In genomic region chr9:69762703-69763102, GRCm38 (mm10) we compare ENCODE assay signal across 12 mouse cellular contexts. TPM values are rescaled to one million over a fixed set of nuclear protein-coding genes. Genes with fewer than 3 reads are reported as not detected.
A peak's percentile ranks its signal among the peaks of the same experiment; 100 is the strongest.
DNase-seq lines count a peak whose midpoint lies in the region; ATAC-seq and TF ChIP-seq lines count a peak whose summit lies in the region.
"Had no signal": no experiment of that assay in that cellular context is flagged by ENCODE, and none has a peak within 500 bp of the region (broad histone marks: within the 10 kb centered on the region; RNA-seq: fewer than 3 reads in every experiment).

No protein-coding gene starts in this region.

- intact Hi-C loops in heart, adult 2 months (cut with DNase I), result no loop called here

- peaks cover 41% of the 10 kb centered on the region for H3K27me3 ChIP-seq in heart, adult 2 months (ENCODE audit: control insufficient read depth, insufficient read depth, low read length)
- peaks cover 54% of the 10 kb centered on the region for H3K27me3 ChIP-seq in hindbrain, embryonic 16.5 days (replicated peaks; ENCODE audit: control insufficient read depth, insufficient read depth, low read length)
- H3K27me3 ChIP-seq in neural tube, embryonic 12.5 days (replicated peaks), result peaks cover 70% of the 10 kb centered on the region
- H3K27me3 ChIP-seq in stomach, postnatal 0 days (ENCODE audit: control insufficient read depth, insufficient read depth, low read length), result peaks cover 53% of the 10 kb centered on the region

- H3K4me2 ChIP-seq in hindbrain, embryonic 16.5 days (ENCODE audit: low read length), result peak overlapping the region; percentile 1; the same call in 1 of the 2 replicates
- peak overlapping the region; percentile 71 for H3K4me2 ChIP-seq in neural tube, embryonic 12.5 days (replicated peaks)
- no peak overlapping the region for H3K4me2 ChIP-seq in stomach, postnatal 0 days (replicated peaks; ENCODE audit: low read depth)

- H3K4me3 ChIP-seq in heart, adult 2 months, result no peak overlapping the region
- no peak overlapping the region for H3K4me3 ChIP-seq in hindbrain, embryonic 16.5 days (ENCODE audit: low read length)
- peak overlapping the region; percentile 13; the same call in 1 of the 2 replicates for H3K4me3 ChIP-seq in neural tube, embryonic 12.5 days
- no peak overlapping the region for H3K4me3 ChIP-seq in stomach, postnatal 0 days (ENCODE audit: low read depth, low read length)

- no peaks in the 10 kb centered on the region for H3K9me3 ChIP-seq in hindbrain, embryonic 16.5 days (ENCODE audit: control insufficient read depth, low read length)
- no peaks in the 10 kb centered on the region for H3K9me3 ChIP-seq in neural tube, embryonic 12.5 days
- H3K9me3 ChIP-seq in stomach, postnatal 0 days (ENCODE audit: control insufficient read depth, low read length), result no peaks in the 10 kb centered on the region

- TF ChIP-seq CTCF in heart, adult 2 months (IDR thresholded peaks at IDR 0.05), result no peak
- no peak for TF ChIP-seq CTCF in brain, embryonic 14.5 days (IDR thresholded peaks at IDR 0.05; ENCODE audit: borderline replicate concordance, extremely low read depth, insufficient read depth, insufficient read length)
- no peak for TF ChIP-seq CTCF in stomach, postnatal 0 days (IDR thresholded peaks at IDR 0.05; ENCODE audit: low read depth)

- no peak overlapping the region for H3K27ac ChIP-seq in heart, adult 2 months
- no peak overlapping the region; the same call in 1 of the 2 replicates for H3K27ac ChIP-seq in hindbrain, embryonic 16.5 days (ENCODE audit: low read depth, low read length)
- H3K27ac ChIP-seq in neural tube, embryonic 12.5 days, result no peak overlapping the region
- H3K27ac ChIP-seq in stomach, postnatal 0 days (replicated peaks), result no peak overlapping the region

- TF ChIP-seq EP300 in heart, adult 2 months (IDR thresholded peaks at IDR 0.05; ENCODE audit: insufficient read depth, low read depth, low read length), result no peak
- TF ChIP-seq EP300 in stomach, postnatal 0 days (optimal IDR thresholded peaks at IDR 0.05), result no peak

- 2% methylated on average over 14 of the region's 14 CpGs for WGBS in heart, adult 2 months
- WGBS in hindbrain, embryonic 16.5 days, result under 1% methylated on average over 14 of the region's 14 CpGs
- WGBS in neural tube, embryonic 12.5 days, result 1% methylated on average over 14 of the region's 14 CpGs
- WGBS in stomach, postnatal 0 days, result 1% methylated on average over 14 of the region's 14 CpGs

- DNase-seq in heart, adult 11 months, result peak; percentile 86
- DNase-seq in heart, adult 2 months, result no peak
- DNase-seq in brain, embryonic 14.5 days (ENCODE audit: low read depth), result peak; percentile 63
- no peak for DNase-seq in MN1 (ENCODE audit: low spot score)
- no peak for DNase-seq in cerebellum, adult 9-11 months
- no peak for DNase-seq in stomach, postnatal 0 days (ENCODE audit: low spot score)
- DNase-seq: B cell, adult 2 months; liver, postnatal 0 days had no signal

- ATAC-seq in hindbrain, embryonic 16.5 days, result peak; percentile 49
- no peak; the same call in 1 of the 2 replicates for ATAC-seq in neural tube, embryonic 12.5 days (ENCODE audit: low FRiP score, low read depth)
- ATAC-seq in stomach, postnatal 0 days (ENCODE audit: low FRiP score, low TSS enrichment), result no peak
- ATAC-seq: liver, postnatal 0 days had no signal

- no peaks in the 10 kb centered on the region for H3K79me2 ChIP-seq in heart, adult 2 months (replicated peaks; ENCODE audit: control insufficient read depth, insufficient read depth, low read length)

- no peaks in the 10 kb centered on the region for H3K4me1 ChIP-seq in heart, adult 2 months (ENCODE audit: control insufficient read depth, insufficient read depth, low read length)
- H3K4me1 ChIP-seq in hindbrain, embryonic 16.5 days (ENCODE audit: control insufficient read depth, insufficient read depth, low read depth, low read length), result peaks cover 10% of the 10 kb centered on the region
- peaks cover 61% of the 10 kb centered on the region for H3K4me1 ChIP-seq in neural tube, embryonic 12.5 days
- H3K4me1 ChIP-seq in stomach, postnatal 0 days (replicated peaks; ENCODE audit: control insufficient read depth, insufficient read depth), result no peaks in the 10 kb centered on the region

- TF ChIP-seq POLR2A in heart, adult 2 months (IDR thresholded peaks at IDR 0.05; ENCODE audit: insufficient read depth, low read depth, low read length), result no peak
- no peak for TF ChIP-seq POLR2A in brain, embryonic 14.5 days (IDR thresholded peaks at IDR 0.05; ENCODE audit: borderline replicate concordance, extremely low read depth, insufficient read depth, insufficient read length, poor library complexity, severe bottlenecking)

- no peaks in the 10 kb centered on the region for H3K36me3 ChIP-seq in heart, adult 2 months (ENCODE audit: control insufficient read depth, insufficient read depth, low read length)
- H3K36me3 ChIP-seq in hindbrain, embryonic 16.5 days (ENCODE audit: control insufficient read depth, insufficient read depth, low read length), result no peaks in the 10 kb centered on the region
- H3K36me3 ChIP-seq in neural tube, embryonic 12.5 days, result no peaks in the 10 kb centered on the region
- no peaks in the 10 kb centered on the region for H3K36me3 ChIP-seq in stomach, postnatal 0 days (ENCODE audit: control insufficient read depth, insufficient read depth, low read length)

- H3K9ac ChIP-seq in heart, adult 2 months (ENCODE audit: low read depth, low read length), result no peak overlapping the region
- no peak overlapping the region for H3K9ac ChIP-seq in hindbrain, embryonic 16.5 days (ENCODE audit: low read depth, low read length)
- H3K9ac ChIP-seq in neural tube, embryonic 12.5 days, result no peak overlapping the region
- no peak overlapping the region for H3K9ac ChIP-seq in stomach, postnatal 0 days (ENCODE audit: low read length)
- H3K9ac ChIP-seq: liver, postnatal 0 days had no signal

RNA-seq across cellular contexts. Expression of gene Foxb1, which starts 2.0 kb away (rescaled TPM):
- total RNA-seq in heart, adult 2 months (2021), result not detected
- polyA plus RNA-seq in heart, adult 2 months (2012; rRNA removed), result not detected in 2 replicates
- 10.1 and 14.1 TPM in 2 replicates for polyA plus RNA-seq in brain, embryonic 14.5 days (2012; rRNA removed)
- polyA plus RNA-seq in hindbrain, embryonic 16.5 days (2015; fragmentation: Nextera tagmentation; extraction: Ambion mirVana), result 6.9 TPM in 2 replicates
- polyA plus RNA-seq in neural tube, embryonic 12.5 days (2016; fragmentation: Nextera tagmentation; extraction: Ambion mirVana), result 8.5 and 9.7 TPM in 2 replicates
- 0.04 TPM in 1 of 2 replicates, not detected in the other for polyA plus RNA-seq in stomach, postnatal 0 days (2015; fragmentation: Nextera tagmentation; extraction: Ambion mirVana)
- total RNA-seq: layer of hippocampus, adult 8-10 months had no signal
- polyA plus RNA-seq: heart, postnatal 0 days; liver, postnatal 0 days had no signal

Comparison
In these comparisons a context has a peak if more than half of its experiments do, and no peak if none do; other contexts are left out.
1. DNase-seq: peak in heart, adult 11 months (single experiment) and brain, embryonic 14.5 days (single experiment); none in heart, adult 2 months (0 of 2), MN1 (single experiment), cerebellum, adult 9-11 months (single experiment) and stomach, postnatal 0 days (single experiment).